Mouse (Mus musculus): ENCODE data around the gene Ptprd. TPM values are rescaled to one million over a fixed set of nuclear protein-coding genes. Genes with fewer than 3 reads are reported as not detected.

The Ptprd gene
- polyA plus RNA-seq, 1 experiment from 2014 or later = 14.3 TPM

GRCm38 (mm10) chr4:76386978-76387824 is 1824.6 kb downstream of the Ptprd start:
- no peaks in the 10 kb centered on the region for H3K27me3 ChIP-seq (replicated peaks)
- no peak overlapping the region for H3K4me3 ChIP-seq
- ATAC-seq (ENCODE audit: insufficient number of reproducible peaks, low FRiP score) = no peak
- WGBS = 70% methylated on average over 7 of the region's 7 CpGs
- H3K36me3 ChIP-seq = no peaks in the 10 kb centered on the region
- no peak overlapping the region for H3K27ac ChIP-seq (ENCODE audit: poor library complexity, severe bottlenecking)
- H3K4me2 ChIP-seq = no peak overlapping the region
- H3K4me1 ChIP-seq (replicated peaks) = 0 out of 2 replicates have a peak, but pooled peaks cover 3% of the 10 kb centered on the region
- H3K9me3 ChIP-seq (replicated peaks) = no peaks in the 10 kb centered on the region; the same call in 1 of the 2 replicates
- no peak overlapping the region for H3K9ac ChIP-seq

GRCm38 (mm10) chr4:76385818-76386217 is 1825.9 kb downstream of the Ptprd start:
- no peaks in the 10 kb centered on the region for H3K27me3 ChIP-seq (replicated peaks)
- H3K4me1 ChIP-seq (replicated peaks) = peaks cover 3% of the 10 kb centered on the region; the same call in 1 of the 2 replicates
- H3K4me2 ChIP-seq = no peak overlapping the region
- ATAC-seq (ENCODE audit: insufficient number of reproducible peaks, low FRiP score) = no peak
- H3K9ac ChIP-seq = no peak overlapping the region
- H3K4me3 ChIP-seq = no peak overlapping the region
- 84% methylated on average over 5 of the region's 5 CpGs for WGBS
- no peaks in the 10 kb centered on the region for H3K36me3 ChIP-seq
- no peaks in the 10 kb centered on the region; the same call in 1 of the 2 replicates for H3K9me3 ChIP-seq (replicated peaks)
- no peak overlapping the region for H3K27ac ChIP-seq (ENCODE audit: poor library complexity, severe bottlenecking)

GRCm38 (mm10) chr4:76380312-76380917 is 1831.3 kb downstream of the Ptprd start:
- WGBS = 50% methylated on average over 6 of the region's 6 CpGs
- no peaks in the 10 kb centered on the region for H3K36me3 ChIP-seq
- no peaks in the 10 kb centered on the region for H3K27me3 ChIP-seq (replicated peaks)
- peaks cover 20% of the 10 kb centered on the region for H3K4me1 ChIP-seq (replicated peaks)
- H3K4me3 ChIP-seq = no peak overlapping the region
- no peak overlapping the region for H3K27ac ChIP-seq (ENCODE audit: poor library complexity, severe bottlenecking)
- no peak overlapping the region for H3K9ac ChIP-seq
- no peak overlapping the region for H3K4me2 ChIP-seq
- no peaks in the 10 kb centered on the region; the same call in 1 of the 2 replicates for H3K9me3 ChIP-seq (replicated peaks)
- no peak for ATAC-seq (ENCODE audit: insufficient number of reproducible peaks, low FRiP score)

- peaks cover 23% of the 10 kb centered on the region for H3K4me1 ChIP-seq (replicated peaks)
- 74% methylated on average over 4 of the region's 4 CpGs for WGBS
- no peak overlapping the region for H3K4me2 ChIP-seq
- H3K4me3 ChIP-seq = no peak overlapping the region
- H3K9ac ChIP-seq = no peak overlapping the region
- no peak overlapping the region for H3K27ac ChIP-seq (ENCODE audit: poor library complexity, severe bottlenecking)
- no peaks in the 10 kb centered on the region for H3K9me3 ChIP-seq (replicated peaks)
- H3K36me3 ChIP-seq = no peaks in the 10 kb centered on the region
- H3K27me3 ChIP-seq (replicated peaks) = no peaks in the 10 kb centered on the region
- no peak for ATAC-seq (ENCODE audit: insufficient number of reproducible peaks, low FRiP score)
Observed at GRCm38 (mm10) chr4:76370041-76370880, 1841.5 kb downstream of the Ptprd start.

GRCm38 (mm10) chr4:76369101-76369500 is 1842.7 kb downstream of the Ptprd start:
- no peaks in the 10 kb centered on the region for H3K36me3 ChIP-seq
- no peak overlapping the region for H3K27ac ChIP-seq (ENCODE audit: poor library complexity, severe bottlenecking)
- H3K27me3 ChIP-seq (replicated peaks) = no peaks in the 10 kb centered on the region
- H3K4me1 ChIP-seq (replicated peaks) = peaks cover 23% of the 10 kb centered on the region
- H3K9ac ChIP-seq = no peak overlapping the region
- no peaks in the 10 kb centered on the region for H3K9me3 ChIP-seq (replicated peaks)
- no peak overlapping the region for H3K4me3 ChIP-seq
- H3K4me2 ChIP-seq = no peak overlapping the region
- 66% methylated on average over 3 of the region's 3 CpGs for WGBS
- ATAC-seq (ENCODE audit: insufficient number of reproducible peaks, low FRiP score) = no peak

GRCm38 (mm10) chr4:76368291-76368690 is 1843.5 kb downstream of the Ptprd start:
- Histone ChIP-seq H3K9ac (no peak overlapping the region), H3K9me3 (replicated peaks) (no peaks in the 10 kb centered on the region), H3K36me3 (no peaks in the 10 kb centered on the region), H3K27ac (ENCODE audit: poor library complexity, severe bottlenecking) (no peak overlapping the region), H3K4me2 (no peak overlapping the region), H3K4me3 (no peak overlapping the region), H3K27me3 (replicated peaks) (no peaks in the 10 kb centered on the region), H3K4me1 (replicated peaks) (peaks cover 28% of the 10 kb centered on the region)
- ATAC-seq (ENCODE audit: insufficient number of reproducible peaks, low FRiP score) = no peak
- WGBS = 80% methylated on average over 2 of the region's 2 CpGs

GRCm38 (mm10) chr4:76367285-76367684 is 1844.5 kb downstream of the Ptprd start:
- Histone ChIP-seq H3K36me3 (no peaks in the 10 kb centered on the region), H3K4me1 (replicated peaks) (peaks cover 30% of the 10 kb centered on the region), H3K9ac (no peak overlapping the region), H3K27me3 (replicated peaks) (no peaks in the 10 kb centered on the region), H3K27ac (ENCODE audit: poor library complexity, severe bottlenecking) (no peak overlapping the region), H3K4me3 (no peak overlapping the region), H3K9me3 (replicated peaks) (no peaks in the 10 kb centered on the region), H3K4me2 (no peak overlapping the region)
- ATAC-seq (ENCODE audit: insufficient number of reproducible peaks, low FRiP score) = no peak
- 88% methylated on average over 3 of the region's 3 CpGs for WGBS

GRCm38 (mm10) chr4:76365871-76366270 is 1845.9 kb downstream of the Ptprd start:
- no peak overlapping the region for H3K9ac ChIP-seq
- 39% methylated on average over 4 of the region's 4 CpGs for WGBS
- H3K27ac ChIP-seq (ENCODE audit: poor library complexity, severe bottlenecking) = no peak overlapping the region; the same call in 1 of the 2 replicates
- H3K4me3 ChIP-seq = no peak overlapping the region
- peaks cover 36% of the 10 kb centered on the region for H3K4me1 ChIP-seq (replicated peaks)
- no peaks in the 10 kb centered on the region for H3K36me3 ChIP-seq
- no peak overlapping the region for H3K4me2 ChIP-seq
- no peak for ATAC-seq (ENCODE audit: insufficient number of reproducible peaks, low FRiP score)
- H3K9me3 ChIP-seq (replicated peaks) = no peaks in the 10 kb centered on the region
- H3K27me3 ChIP-seq (replicated peaks) = no peaks in the 10 kb centered on the region

GRCm38 (mm10) chr4:76361546-76361945 is 1850.2 kb downstream of the Ptprd start:
- Histone ChIP-seq H3K36me3 (no peaks in the 10 kb centered on the region), H3K4me2 (no peak overlapping the region), H3K4me1 (replicated peaks) (peaks cover 24% of the 10 kb centered on the region), H3K27ac (ENCODE audit: poor library complexity, severe bottlenecking) (0 out of 2 replicates have a peak overlapping the region, but pooled peaks have one; percentile 29), H3K9me3 (replicated peaks) (no peaks in the 10 kb centered on the region), H3K27me3 (replicated peaks) (no peaks in the 10 kb centered on the region), H3K9ac (no peak overlapping the region), H3K4me3 (no peak overlapping the region)
- no peak for ATAC-seq (ENCODE audit: insufficient number of reproducible peaks, low FRiP score)
- WGBS = 11% methylated on average over 1 of the region's 1 CpGs

- Histone ChIP-seq H3K36me3 (no peaks in the 10 kb centered on the region), H3K4me1 (replicated peaks) (0 out of 2 replicates have a peak, but pooled peaks cover 7% of the 10 kb centered on the region), H3K9me3 (replicated peaks) (no peaks in the 10 kb centered on the region), H3K27ac (ENCODE audit: poor library complexity, severe bottlenecking) (no peak overlapping the region), H3K9ac (no peak overlapping the region), H3K27me3 (replicated peaks) (no peaks in the 10 kb centered on the region), H3K4me2 (no peak overlapping the region), H3K4me3 (no peak overlapping the region)
- ATAC-seq (ENCODE audit: insufficient number of reproducible peaks, low FRiP score) = no peak
- 87% methylated on average over 2 of the region's 2 CpGs for WGBS
Observed at GRCm38 (mm10) chr4:76354167-76354566, 1857.6 kb downstream of the Ptprd start.

- no peak overlapping the region for H3K4me3 ChIP-seq
- 72% methylated on average over 1 of the region's 1 CpGs for WGBS
- H3K4me1 ChIP-seq (replicated peaks) = 0 out of 2 replicates have a peak, but pooled peaks cover 7% of the 10 kb centered on the region
- H3K4me2 ChIP-seq = no peak overlapping the region
- no peaks in the 10 kb centered on the region for H3K36me3 ChIP-seq
- no peaks in the 10 kb centered on the region for H3K27me3 ChIP-seq (replicated peaks)
- H3K9me3 ChIP-seq (replicated peaks) = no peaks in the 10 kb centered on the region
- no peak for ATAC-seq (ENCODE audit: insufficient number of reproducible peaks, low FRiP score)
- H3K9ac ChIP-seq = no peak overlapping the region
- H3K27ac ChIP-seq (ENCODE audit: poor library complexity, severe bottlenecking) = no peak overlapping the region
Observed at GRCm38 (mm10) chr4:76352468-76352867, 1859.3 kb downstream of the Ptprd start.

Data from heart, embryonic 12.5 days (tissue).